Mouse (Mus musculus): ENCODE results near the gene Rasl11b. TPM values are rescaled to one million over a fixed set of nuclear protein-coding genes. Genes with fewer than 3 reads are reported as not detected.

Rasl11b gene
- total and polyA plus RNA-seq, 2 experiments: 1.1 to 6.6 TPM

- 92% methylated on average over 6 of the region's 6 CpGs for WGBS
- TF ChIP-seq CTCF (IDR thresholded peaks at IDR 0.05; ENCODE audit: low read depth, low read length) (no peak), POLR2A (IDR thresholded peaks at IDR 0.05; ENCODE audit: extremely low read depth, insufficient read depth, low read length) (no peak)
- no peak for DNase-seq (ENCODE audit: extremely low read depth, low read depth, low spot score)
- Histone ChIP-seq H3K79me2 (ENCODE audit: control insufficient read depth, insufficient read depth, low read length) (no peaks in the 10 kb centered on the region), H3K27me3 (ENCODE audit: control insufficient read depth, insufficient read depth, low read length) (no peaks in the 10 kb centered on the region), H3K9ac (ENCODE audit: low read depth, low read length) (no peak overlapping the region), H3K27ac (replicated peaks; ENCODE audit: insufficient read depth, low read depth, low read length) (no peak overlapping the region), H3K36me3 (ENCODE audit: control insufficient read depth, insufficient read depth, low read length) (no peaks in the 10 kb centered on the region), H3K4me3 (ENCODE audit: insufficient read depth, low read depth, low read length) (no peak overlapping the region), H3K4me1 (ENCODE audit: control insufficient read depth, insufficient read depth, low read length) (no peaks in the 10 kb centered on the region)
Measured at GRCm38 (mm10) chr5:74158929-74159632, 36.0 kb upstream of the Rasl11b start.

- Histone ChIP-seq H3K27me3 (ENCODE audit: control insufficient read depth, insufficient read depth, low read length) (no peaks in the 10 kb centered on the region), H3K4me1 (ENCODE audit: control insufficient read depth, insufficient read depth, low read length) (no peaks in the 10 kb centered on the region), H3K36me3 (ENCODE audit: control insufficient read depth, insufficient read depth, low read length) (no peaks in the 10 kb centered on the region), H3K4me3 (ENCODE audit: insufficient read depth, low read depth, low read length) (no peak overlapping the region), H3K27ac (replicated peaks; ENCODE audit: insufficient read depth, low read depth, low read length) (no peak overlapping the region), H3K79me2 (ENCODE audit: control insufficient read depth, insufficient read depth, low read length) (no peaks in the 10 kb centered on the region), H3K9ac (ENCODE audit: low read depth, low read length) (no peak overlapping the region)
- TF ChIP-seq CTCF (IDR thresholded peaks at IDR 0.05; ENCODE audit: low read depth, low read length) (no peak), POLR2A (IDR thresholded peaks at IDR 0.05; ENCODE audit: extremely low read depth, insufficient read depth, low read length) (no peak)
- 54% methylated on average over 7 of the region's 7 CpGs for WGBS
- no peak for DNase-seq (ENCODE audit: extremely low read depth, low read depth, low spot score)
Measured at GRCm38 (mm10) chr5:74159906-74160305, 35.2 kb upstream of the Rasl11b start.

DNA sequence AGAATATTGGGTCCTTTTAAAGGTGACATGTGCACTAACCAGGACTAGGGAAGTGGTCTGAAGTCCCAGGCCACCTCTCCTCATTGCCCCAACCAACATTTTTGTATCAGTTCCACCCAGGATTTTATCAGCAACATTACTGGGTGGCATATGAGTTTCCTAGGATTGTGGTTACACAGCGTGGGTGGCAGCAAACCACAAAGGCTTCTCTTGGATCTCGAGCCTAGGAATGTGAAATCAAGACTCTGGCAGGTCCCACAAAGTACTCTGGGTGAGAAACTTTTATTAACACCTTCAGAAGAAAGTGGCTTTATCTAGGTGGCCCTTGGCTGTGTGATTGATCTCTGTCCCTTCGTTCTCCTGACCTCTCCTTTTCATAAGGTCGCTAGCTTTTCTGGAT lies 34.7 kb upstream of the Rasl11b start:
- Histone ChIP-seq H3K4me1 (ENCODE audit: control insufficient read depth, insufficient read depth, low read length) (no peaks in the 10 kb centered on the region), H3K27ac (replicated peaks; ENCODE audit: insufficient read depth, low read depth, low read length) (no peak overlapping the region), H3K4me3 (ENCODE audit: insufficient read depth, low read depth, low read length) (no peak overlapping the region), H3K79me2 (ENCODE audit: control insufficient read depth, insufficient read depth, low read length) (no peaks in the 10 kb centered on the region), H3K9ac (ENCODE audit: low read depth, low read length) (no peak overlapping the region), H3K36me3 (ENCODE audit: control insufficient read depth, insufficient read depth, low read length) (no peaks in the 10 kb centered on the region), H3K27me3 (ENCODE audit: control insufficient read depth, insufficient read depth, low read length) (no peaks in the 10 kb centered on the region)
- TF ChIP-seq CTCF (IDR thresholded peaks at IDR 0.05; ENCODE audit: low read depth, low read length): no peak
- WGBS: 70% methylated on average over 4 of the region's 4 CpGs
- DNase-seq (ENCODE audit: extremely low read depth, low read depth, low spot score): no peak

DNA sequence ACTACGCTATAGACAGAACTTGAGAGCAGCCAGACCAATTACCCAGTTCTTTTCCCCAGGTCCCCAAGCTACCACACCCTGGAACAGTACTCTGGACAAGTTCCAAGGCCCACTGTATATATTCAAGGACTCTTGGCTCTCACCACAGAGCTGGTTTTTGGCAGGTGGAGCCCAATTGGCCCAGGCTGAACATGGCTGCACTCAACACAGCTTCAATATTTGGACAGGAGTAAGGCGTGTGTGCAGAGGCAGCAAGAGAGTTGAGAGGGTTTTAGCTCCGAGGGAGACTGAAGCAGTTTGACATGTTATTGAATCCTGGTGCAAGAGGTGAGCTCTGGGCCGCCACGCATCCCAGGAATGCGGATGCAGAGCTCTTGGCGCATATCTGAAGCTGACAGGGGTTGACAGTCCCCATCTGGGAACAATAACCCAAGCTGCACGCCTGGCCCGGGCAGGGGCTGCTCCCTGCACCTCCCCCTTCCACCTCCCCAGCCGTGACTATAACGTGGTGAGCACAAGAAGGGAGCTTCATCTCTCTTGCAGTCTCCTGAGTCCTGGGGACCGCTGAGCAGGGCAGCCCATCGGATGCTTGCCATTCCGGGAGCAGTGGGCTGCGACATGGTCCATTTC lies 33.7 kb upstream of the Rasl11b start:
- Histone ChIP-seq H3K79me2 (ENCODE audit: control insufficient read depth, insufficient read depth, low read length) (no peaks in the 10 kb centered on the region), H3K27me3 (ENCODE audit: control insufficient read depth, insufficient read depth, low read length) (no peaks in the 10 kb centered on the region), H3K4me3 (ENCODE audit: insufficient read depth, low read depth, low read length) (no peak overlapping the region), H3K4me1 (ENCODE audit: control insufficient read depth, insufficient read depth, low read length) (no peaks in the 10 kb centered on the region), H3K27ac (replicated peaks; ENCODE audit: insufficient read depth, low read depth, low read length) (no peak overlapping the region), H3K36me3 (ENCODE audit: control insufficient read depth, insufficient read depth, low read length) (no peaks in the 10 kb centered on the region), H3K9ac (ENCODE audit: low read depth, low read length) (no peak overlapping the region)
- DNase-seq (ENCODE audit: extremely low read depth, low read depth, low spot score): no peak
- TF ChIP-seq CTCF (IDR thresholded peaks at IDR 0.05; ENCODE audit: low read depth, low read length) (no peak), POLR2A (IDR thresholded peaks at IDR 0.05; ENCODE audit: extremely low read depth, insufficient read depth, low read length) (no peak)
- 64% methylated on average over 15 of the region's 15 CpGs for WGBS

- TF ChIP-seq CTCF (IDR thresholded peaks at IDR 0.05; ENCODE audit: low read depth, low read length) (no peak), POLR2A (IDR thresholded peaks at IDR 0.05; ENCODE audit: extremely low read depth, insufficient read depth, low read length) (no peak)
- Histone ChIP-seq H3K27ac (replicated peaks; ENCODE audit: insufficient read depth, low read depth, low read length) (no peak overlapping the region), H3K27me3 (ENCODE audit: control insufficient read depth, insufficient read depth, low read length) (no peaks in the 10 kb centered on the region), H3K4me3 (ENCODE audit: insufficient read depth, low read depth, low read length) (no peak overlapping the region), H3K4me1 (ENCODE audit: control insufficient read depth, insufficient read depth, low read length) (no peaks in the 10 kb centered on the region), H3K36me3 (ENCODE audit: control insufficient read depth, insufficient read depth, low read length) (no peaks in the 10 kb centered on the region), H3K79me2 (ENCODE audit: control insufficient read depth, insufficient read depth, low read length) (no peaks in the 10 kb centered on the region), H3K9ac (ENCODE audit: low read depth, low read length) (no peak overlapping the region)
- 86% methylated on average over 3 of the region's 3 CpGs for WGBS
- DNase-seq (ENCODE audit: extremely low read depth, low read depth, low spot score): no peak
Measured at GRCm38 (mm10) chr5:74162013-74162412, 33.1 kb upstream of the Rasl11b start.

- WGBS: 73% methylated on average over 6 of the region's 6 CpGs
- Histone ChIP-seq H3K4me3 (ENCODE audit: insufficient read depth, low read depth, low read length) (no peak overlapping the region), H3K9ac (ENCODE audit: low read depth, low read length) (no peak overlapping the region), H3K27ac (replicated peaks; ENCODE audit: insufficient read depth, low read depth, low read length) (no peak overlapping the region), H3K79me2 (ENCODE audit: control insufficient read depth, insufficient read depth, low read length) (no peaks in the 10 kb centered on the region), H3K4me1 (ENCODE audit: control insufficient read depth, insufficient read depth, low read length) (no peaks in the 10 kb centered on the region), H3K27me3 (ENCODE audit: control insufficient read depth, insufficient read depth, low read length) (no peaks in the 10 kb centered on the region), H3K36me3 (ENCODE audit: control insufficient read depth, insufficient read depth, low read length) (no peaks in the 10 kb centered on the region)
- DNase-seq (ENCODE audit: extremely low read depth, low read depth, low spot score): no peak
- TF ChIP-seq POLR2A (IDR thresholded peaks at IDR 0.05; ENCODE audit: extremely low read depth, insufficient read depth, low read length) (no peak), CTCF (IDR thresholded peaks at IDR 0.05; ENCODE audit: low read depth, low read length) (no peak)
Measured at GRCm38 (mm10) chr5:74163141-74163540, 31.9 kb upstream of the Rasl11b start.

Data from liver, adult 2 months (tissue).